Comparison of ENCODE assay signal across 11 mouse cellular contexts in genomic region chr4:43947571-43947970, GRCm38 (mm10). TPM values are rescaled to one million over a fixed set of nuclear protein-coding genes. Genes with fewer than 3 reads are reported as not detected.
"Had no signal": no experiment of that assay in that cellular context is flagged by ENCODE, and none has a peak within 500 bp of the region (broad histone marks: within the 10 kb centered on the region; RNA-seq: fewer than 3 reads in every experiment).

No protein-coding gene starts in this region.

- ATAC-seq: liver, postnatal 0 days; midbrain, embryonic 15.5 days had no signal

- DNase-seq: kidney, postnatal 10 days; kidney, postnatal 4 days; liver; liver, embryonic 13.5 days; liver, postnatal 0 days; right cerebral cortex, postnatal 14 days; thymus, postnatal 14 days had no signal

RNA-seq across cellular contexts. Expression of gene Ccin, which starts 35.7 kb away (rescaled TPM):
- total RNA-seq: layer of hippocampus, adult 2 months; layer of hippocampus, postnatal 10 days; left cerebral cortex, postnatal 36 days had no signal
